Mouse (Mus musculus) ovary, postnatal 10 days (tissue): ENCODE data around the gene Atxn1.

Experiments
- DNase-seq: peaks from one replicate; pipeline ENCODE4 v3.0.0; 2022; ENCODE audit warnings: low spot score

Atxn1 gene

DNA sequence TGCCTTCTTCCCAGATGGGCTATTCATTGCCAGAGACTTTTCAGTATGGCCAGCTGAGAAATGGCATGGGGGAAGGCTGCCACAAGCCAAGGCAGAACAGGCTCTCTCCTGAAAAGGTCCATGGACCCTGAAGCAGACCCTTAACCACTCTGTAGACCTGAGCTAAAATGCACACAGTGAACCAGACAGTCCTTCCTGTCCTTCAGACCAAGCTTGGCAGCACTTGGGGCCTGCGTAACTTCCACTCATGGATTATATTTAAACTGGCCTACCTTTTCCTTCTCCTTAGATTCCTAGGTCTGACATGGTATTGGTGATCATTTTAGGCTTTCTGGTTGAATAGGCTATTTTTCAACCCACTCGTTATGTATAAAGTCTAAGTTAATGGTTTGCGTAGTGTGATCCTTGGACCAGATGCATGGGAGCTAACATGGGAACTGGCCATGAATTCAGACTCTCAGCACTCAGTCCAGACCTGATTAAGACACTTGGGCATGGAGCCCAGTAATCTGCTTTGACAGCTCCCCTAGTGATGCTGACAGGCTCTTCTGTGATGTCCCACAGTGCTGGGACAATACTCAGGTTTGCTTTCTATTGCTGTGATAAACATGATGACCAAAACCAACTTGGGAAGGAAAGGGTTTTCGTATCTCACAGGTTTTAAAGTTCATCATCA is 341.8 kb downstream of the Atxn1 start:
- DNase-seq, result no peak

DNA sequence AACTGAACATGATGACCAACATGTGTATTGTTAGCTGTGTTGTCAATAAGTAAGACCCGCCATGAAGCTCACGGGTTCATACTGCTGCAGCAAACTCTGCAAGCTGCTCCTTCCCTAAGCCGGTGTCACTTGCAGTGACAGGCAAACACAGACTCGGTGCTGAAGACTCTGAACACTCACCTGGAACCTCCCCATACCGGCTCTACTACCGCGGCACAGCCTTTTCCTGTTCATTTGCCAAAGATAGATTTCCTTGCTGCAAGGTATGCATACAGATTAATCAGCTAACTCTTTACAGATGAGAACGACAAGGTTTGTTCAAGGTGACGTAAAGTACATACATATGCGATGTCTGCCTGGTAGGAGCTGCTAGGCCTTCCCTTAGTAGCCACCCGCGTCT is 344.1 kb downstream of the Atxn1 start:
- no peak for DNase-seq

DNA sequence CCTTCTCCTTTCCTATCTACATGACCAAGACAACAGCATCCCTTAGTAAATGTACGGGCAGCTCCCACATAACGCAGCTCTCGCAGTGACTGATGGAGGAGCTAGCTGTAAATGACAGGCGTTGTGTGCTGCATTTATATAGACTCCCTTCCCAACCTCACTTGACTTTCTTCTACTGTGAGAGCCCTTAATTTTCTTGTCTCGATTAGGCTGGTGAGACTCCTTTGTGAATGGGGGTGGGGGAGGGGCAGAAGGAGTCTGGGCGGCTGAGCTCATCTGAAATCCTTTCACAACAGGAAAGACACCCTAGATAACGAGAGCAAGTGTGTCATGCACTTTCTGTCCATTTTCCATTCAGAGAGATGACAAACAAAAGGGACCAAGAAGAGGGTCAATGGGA is 344.5 kb downstream of the Atxn1 start:
- DNase-seq, result no peak

DNA sequence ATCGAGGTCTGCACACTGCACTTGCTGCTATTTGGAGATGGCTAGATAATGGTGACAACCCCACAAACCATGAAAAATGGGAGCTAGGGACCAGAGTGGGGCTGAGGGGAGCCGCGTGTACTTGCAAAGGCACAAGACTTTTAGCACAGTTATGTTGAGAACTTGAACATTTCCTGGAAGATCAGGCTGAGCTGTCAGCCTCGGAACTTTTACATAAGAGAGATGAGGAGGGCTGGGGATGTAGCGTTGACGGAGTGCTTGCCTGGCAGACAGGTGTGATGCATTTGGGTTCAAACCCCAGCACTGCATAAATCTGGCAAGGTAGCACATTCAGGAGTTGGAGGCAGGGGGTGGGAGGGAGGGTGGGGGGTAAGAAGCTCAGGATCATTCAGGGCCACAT is 346.8 kb downstream of the Atxn1 start:
- DNase-seq, result no peak

DNA sequence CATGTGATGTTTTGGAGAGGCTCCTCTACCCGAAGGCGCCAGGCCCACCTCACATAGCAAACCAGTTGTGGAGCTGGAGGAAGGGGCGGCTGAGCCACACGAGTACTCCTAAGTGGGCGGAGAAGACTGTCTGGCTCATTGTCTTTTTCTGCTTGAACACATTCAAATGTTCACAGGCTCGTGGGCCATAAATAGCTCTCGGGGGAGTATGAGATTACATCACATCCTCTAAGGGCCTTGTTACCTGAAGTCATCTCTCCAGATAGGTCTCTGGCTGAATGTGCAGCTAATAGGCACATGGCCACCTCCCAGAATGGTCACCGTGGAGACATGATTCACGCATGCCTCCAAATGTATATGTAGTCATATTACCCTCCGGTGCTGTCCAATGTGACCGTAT is 350.0 kb downstream of the Atxn1 start:
- no peak for DNase-seq

DNA sequence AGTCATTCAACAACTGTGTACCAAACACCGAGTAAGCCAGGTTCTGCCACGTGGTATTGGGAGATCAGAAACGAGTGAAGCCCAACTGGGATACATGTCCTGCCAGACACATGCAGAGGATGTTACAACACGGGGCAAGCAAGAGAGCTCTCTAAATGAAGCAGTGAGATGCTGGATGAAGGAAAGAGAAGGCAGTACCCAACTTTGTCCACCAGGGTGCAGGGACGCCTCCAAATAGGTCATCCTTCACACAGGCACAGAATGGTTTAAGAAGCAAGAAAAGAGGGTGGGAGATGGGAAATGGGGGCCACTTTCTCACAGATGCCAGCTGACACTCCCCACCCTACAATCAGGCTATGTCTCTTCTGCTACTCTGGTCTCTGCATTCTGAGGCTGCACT is 351.5 kb downstream of the Atxn1 start:
- no peak for DNase-seq

DNA sequence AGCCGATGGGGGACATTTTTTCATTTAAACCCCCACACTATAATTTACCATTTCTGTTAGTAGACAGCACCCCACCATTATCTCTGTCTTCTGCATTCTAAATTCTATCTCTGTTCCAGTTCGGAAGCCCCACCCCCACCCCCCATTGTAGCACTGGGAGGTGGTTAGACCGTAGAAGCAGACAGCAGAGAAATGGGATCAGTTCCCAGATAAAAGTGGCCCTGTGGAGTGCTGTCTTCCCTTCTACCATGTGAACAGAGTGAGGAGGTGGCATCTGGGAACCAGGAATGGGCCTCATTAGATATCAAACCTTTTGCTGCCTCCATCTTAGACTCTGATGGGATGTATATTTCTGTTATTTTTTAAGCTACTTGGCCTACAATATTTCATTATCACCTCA is 353.3 kb downstream of the Atxn1 start:
- no peak for DNase-seq

DNA sequence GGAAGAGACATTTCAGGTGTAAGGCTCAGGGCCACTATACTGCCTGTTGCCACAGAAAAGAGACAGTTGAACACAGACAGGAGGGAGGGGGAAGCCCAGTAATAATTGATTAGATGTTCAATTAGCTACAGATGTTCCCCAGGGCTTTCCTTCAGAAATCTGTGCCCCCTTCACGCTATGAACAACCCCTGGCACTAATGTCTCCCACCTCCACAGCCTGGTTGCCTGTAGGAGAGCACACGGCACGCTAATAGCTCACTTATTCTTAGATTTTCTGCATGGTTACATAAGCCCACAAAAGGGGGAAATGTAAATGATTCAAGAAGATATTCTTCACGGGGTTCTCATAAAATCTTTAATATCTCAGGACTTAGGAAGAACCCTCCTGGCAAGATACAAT is 355.3 kb downstream of the Atxn1 start:
- DNase-seq, result no peak

DNA sequence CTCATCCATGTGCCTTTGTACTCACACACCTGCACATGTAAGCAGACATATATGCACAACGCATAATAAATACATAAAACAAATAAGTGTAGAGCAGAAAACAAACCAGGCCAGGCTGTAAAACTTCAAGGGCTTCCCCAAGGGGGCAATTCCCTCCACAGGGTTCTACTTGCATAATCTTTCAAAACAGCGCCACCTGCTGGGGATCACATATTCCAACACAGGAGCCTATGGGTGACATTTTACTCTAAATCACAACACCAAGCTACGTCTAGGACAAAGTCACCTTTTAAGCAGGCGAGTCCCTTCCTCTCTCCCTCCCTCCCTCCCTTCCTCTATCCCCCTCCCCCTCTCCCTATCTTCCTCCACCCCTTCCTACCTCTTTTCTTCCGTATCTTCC is 356.2 kb downstream of the Atxn1 start:
- DNase-seq, result no peak

DNA sequence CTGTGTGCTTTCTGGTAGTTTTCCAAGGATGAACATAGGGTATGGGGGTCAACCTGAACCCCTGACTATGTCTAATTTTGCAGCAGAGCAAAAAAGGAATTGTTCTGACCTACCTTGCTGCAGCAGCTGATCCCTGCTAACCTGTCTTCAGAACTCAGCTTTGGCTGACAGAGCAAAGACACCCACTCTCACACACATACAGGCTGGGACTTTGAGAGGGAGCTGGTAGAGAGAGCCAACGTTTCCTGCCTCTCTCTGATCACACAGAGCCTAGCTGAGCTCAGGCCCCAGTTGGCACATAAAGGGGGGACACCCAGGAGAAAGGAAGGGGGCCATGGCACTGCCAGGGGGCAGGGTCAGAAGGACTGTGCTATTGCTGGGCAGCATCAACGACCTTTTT is 356.9 kb downstream of the Atxn1 start:
- no peak for DNase-seq

DNA sequence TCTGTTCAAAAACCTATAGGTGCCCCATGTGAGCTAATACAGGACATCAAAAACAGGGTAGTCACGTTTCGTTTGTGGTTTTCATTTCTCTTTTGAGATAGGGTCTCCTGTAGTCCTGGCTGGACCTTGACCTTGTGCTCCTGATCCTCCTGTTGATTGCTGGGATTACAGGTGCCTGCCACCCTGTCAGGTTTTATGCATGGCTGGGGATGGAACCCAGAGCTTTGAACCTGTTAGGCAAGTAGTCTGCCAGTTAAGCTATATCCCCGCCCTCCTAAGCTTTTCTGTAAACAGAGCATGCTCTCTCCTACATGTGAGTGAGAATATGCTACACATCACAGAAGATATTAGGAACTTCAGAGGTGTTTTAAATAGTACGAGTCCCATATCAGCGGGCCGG is 361.2 kb downstream of the Atxn1 start:
- no peak for DNase-seq

DNA sequence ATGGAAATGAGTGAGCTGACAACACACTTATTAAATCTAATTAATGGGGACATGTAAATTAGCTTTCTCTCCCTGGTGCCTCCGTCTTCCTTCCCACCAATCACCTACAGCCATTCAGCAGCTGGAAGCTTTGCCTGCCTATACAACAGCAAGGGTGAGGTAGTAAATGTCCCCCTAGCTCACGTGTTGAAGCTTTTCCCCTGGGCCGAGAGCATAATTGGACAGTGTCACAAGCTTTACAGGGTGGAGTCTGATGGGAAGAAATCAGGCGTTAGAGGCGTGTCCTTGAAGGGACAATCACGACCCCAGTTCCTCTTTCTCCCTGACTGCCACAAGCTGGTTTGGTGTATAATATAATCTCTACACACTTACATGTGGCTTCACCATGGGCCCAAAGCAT is 364.4 kb downstream of the Atxn1 start:
- no peak for DNase-seq

DNA sequence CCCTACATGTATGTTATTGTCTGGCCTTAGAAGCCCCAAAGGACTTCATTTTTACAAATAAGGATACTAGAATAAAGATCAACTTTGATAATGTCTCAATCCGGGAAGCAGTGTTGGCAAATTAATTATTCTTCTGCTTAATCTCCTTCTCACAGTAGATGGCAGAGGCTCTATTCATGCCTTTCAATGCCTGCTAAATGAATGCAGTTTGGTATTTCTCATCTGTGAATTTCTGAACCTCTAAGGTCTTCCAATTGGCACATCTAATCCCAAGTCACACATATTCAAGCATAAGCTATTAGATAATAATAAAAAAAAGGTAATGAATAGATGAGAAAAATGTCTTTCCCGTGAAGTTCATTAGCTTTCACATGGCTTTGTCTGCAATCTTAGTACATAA is 365.0 kb downstream of the Atxn1 start:
- no peak for DNase-seq

DNA sequence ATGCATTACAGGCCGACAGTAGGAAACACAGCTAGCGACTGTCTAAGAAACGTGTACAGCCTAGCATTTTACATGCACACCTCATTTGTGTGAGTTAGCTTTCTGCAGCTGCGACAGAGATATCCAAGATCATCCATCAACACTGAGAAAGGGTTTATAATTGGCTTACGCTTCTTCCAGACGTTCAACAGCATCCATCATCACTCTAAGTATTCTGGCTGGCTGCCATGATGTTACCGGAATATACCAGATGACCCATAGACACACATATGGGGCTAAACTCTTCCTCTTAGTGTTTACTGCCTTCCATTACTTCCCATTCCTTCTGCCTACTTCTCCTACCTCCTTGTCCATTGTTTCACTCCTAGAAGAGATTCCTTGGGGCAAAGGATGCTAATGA is 369.4 kb downstream of the Atxn1 start:
- DNase-seq, result no peak

DNA sequence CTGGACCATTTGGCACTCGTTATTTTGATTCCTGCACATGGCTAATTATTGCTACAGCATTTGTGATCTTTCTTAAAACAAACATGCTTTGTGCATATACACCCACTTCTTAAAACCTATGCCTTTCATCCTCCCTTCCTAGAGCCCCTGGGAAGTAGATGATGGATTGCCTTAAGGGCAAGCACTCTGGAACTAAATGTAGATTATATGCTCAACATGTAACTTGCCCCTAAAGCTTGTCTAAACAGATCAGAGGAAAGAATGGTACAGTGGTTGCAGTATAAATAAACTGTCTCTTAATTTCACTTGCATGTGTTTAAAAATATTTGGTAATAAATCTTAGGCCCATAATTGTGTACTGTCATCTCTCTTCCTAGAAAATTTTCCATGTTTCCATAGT is 370.9 kb downstream of the Atxn1 start:
- no peak for DNase-seq

DNA sequence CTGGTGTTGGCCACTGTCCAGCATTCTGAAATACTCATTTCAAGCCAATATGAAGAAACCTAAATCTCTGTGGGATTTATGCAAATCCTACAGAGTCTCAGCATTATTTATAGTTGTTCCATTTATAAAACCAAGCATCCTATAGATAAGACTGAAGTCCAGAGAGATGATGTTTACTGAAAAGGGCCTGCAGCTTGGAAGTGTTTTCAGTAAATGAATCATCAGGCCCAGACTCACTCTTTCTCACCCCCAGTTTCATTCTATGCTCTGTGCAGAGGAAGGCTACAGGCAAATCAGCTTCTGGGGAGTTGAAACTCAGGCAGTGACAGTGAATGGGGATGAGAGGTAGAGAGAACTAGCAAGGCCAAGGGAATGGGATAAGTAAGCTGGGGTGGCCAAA is 373.9 kb downstream of the Atxn1 start:
- no peak for DNase-seq

DNA sequence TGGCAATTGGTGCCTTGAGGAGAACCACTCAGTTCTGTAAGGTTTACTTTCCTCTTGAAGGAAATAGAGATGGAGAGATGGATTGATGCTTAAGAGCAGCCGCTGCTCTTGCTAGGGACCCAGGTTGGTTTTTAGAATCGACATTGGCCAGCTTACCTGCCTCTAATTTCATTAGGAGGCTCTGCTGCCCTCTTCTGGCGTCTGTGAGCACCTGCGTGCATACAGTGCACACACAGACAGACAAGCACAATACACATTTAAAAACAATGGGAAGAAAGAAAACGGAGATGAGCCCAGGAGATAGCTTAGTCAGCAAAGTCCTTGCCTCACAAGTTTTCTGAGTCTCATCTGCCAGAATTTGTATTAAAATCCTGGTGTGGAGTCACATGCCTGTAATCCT is 381.7 kb downstream of the Atxn1 start:
- no peak for DNase-seq

DNA sequence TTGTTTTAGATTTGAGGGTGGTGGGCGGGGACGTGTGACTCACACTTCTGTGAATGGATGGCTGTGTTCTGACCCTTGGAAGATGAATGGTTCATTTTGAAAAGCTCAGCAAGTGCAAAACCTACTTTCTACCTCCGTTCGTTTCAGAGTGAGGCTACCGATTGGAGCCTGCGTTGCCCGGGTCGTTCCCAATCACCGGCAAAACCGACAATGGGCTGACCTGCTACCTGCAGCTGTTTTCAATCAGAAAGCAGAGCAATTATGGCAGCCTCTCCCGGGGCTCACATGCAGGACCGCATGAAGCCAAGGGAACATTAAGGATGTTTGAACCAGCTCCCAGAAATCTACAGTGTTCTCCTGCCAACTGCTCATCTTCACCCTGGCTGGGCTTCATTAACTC is 382.5 kb downstream of the Atxn1 start:
- DNase-seq, result no peak

DNA sequence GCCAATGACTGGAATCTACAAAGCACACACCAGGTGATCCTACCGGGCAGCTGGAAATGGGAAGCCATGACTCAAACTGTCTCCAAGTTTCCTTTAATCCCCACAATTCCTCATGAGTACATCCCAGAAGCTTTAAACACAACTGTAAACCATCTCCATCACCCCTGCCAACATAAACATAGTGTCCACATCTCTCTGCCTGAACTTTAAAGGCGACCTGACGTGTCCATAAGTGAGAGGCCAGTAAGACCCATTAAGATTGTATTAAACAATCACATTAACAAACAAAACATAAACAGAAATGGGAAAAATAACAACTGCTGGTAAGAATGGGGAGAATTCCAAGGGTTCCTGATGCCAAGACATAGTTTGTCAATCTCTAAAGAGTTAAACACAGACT is 385.1 kb downstream of the Atxn1 start:
- DNase-seq, result no peak

DNA sequence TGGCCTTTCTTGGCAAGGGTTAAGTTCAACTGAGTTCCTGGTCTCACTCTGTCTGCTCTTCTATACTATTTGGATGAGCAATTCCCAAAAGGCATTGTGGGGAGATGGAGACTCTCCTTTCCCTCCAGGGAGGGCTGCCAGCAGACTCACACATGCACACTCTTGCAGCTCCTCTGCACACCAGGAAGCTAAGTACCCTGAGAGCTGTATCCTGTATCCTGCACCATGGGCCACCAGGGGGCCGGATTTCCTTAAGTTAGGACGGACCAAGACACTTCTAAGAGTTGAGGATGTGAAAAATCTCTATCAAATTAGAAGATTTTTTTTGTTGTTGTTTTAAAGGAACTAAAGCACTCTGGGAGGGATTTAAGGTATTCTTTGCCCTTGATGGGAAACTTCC is 387.0 kb downstream of the Atxn1 start:
- no peak for DNase-seq

DNA sequence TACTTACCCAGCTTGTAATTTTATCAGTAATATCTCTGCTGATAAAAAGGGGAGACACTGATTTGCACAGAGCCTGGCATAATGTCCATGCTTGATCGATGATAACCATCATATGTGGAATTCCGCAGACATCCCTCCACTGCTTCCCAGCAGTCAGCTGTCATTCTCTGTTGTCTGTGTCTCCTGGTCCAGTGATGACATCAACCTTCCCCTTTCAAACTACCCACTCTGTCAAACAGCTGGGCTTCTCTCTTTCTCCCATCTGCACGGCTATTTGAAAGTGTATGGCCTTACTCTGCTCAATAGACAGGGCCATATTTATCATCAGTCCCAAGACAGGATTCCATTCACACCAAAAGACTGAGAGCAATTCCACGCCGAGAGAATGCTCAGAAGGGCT is 387.4 kb downstream of the Atxn1 start:
- DNase-seq, result no peak

DNA sequence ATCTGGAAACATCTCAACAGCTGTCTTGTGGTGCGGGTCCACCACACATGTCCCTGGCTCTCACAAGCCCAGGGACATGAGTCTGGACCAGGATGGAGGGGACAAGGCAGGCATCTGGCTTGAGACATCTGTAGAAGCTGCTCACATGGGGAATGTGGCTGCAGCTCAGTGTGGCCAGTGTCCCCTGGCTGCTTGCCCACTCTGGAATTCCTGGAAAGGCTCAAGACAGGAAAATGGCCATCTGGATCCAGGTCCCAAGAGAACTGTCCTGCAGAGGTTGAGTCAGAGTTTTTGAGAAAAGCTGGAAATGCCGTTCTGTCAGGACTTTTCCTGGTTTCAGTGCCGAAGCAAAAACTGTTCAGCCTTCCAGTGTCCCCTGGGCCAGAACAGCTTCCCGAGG is 388.6 kb downstream of the Atxn1 start:
- peak; percentile 51 for DNase-seq

DNA sequence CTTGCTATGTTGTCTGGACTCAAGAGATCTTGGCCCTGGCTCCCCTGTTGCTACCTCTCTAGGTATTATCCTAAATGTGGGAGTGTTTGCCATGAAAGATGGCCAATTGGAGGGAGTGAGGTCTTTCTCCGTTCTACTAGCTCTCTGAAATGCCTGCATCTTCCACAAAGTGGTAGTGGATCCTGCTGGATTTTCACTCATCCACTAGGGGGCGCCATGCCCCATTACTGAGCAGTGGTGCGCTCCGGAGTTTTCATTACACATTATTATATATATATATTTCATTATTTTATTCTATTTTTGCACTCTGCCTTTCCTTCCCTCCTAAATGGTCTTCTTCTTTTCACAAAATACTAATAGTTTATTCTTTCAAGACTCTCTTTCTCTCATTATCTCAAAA is 392.0 kb downstream of the Atxn1 start:
- no peak for DNase-seq

DNA sequence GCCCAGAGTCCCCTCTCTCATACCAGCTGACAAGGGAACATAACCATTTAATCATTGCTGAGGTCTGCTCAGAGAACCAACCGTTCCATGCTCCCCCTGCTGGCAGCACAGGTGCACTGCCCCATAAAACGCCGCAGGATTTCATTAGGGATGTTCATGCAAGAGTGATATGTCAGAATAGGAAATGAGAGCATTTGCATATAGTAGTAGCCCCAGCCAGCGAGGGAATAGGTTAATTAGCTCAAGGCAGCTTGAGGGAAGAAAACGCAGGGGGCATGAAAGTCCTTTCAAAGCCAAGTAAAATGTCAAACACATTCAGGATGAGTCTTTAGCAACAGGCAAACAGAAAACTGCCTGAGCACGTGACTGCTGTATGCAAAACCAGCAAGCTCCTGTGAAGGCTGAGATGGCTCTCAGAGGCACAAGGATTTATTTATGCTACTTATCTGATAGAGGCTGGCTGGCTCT is 393.0 kb downstream of the Atxn1 start:
- peak; percentile 62 for DNase-seq

DNA sequence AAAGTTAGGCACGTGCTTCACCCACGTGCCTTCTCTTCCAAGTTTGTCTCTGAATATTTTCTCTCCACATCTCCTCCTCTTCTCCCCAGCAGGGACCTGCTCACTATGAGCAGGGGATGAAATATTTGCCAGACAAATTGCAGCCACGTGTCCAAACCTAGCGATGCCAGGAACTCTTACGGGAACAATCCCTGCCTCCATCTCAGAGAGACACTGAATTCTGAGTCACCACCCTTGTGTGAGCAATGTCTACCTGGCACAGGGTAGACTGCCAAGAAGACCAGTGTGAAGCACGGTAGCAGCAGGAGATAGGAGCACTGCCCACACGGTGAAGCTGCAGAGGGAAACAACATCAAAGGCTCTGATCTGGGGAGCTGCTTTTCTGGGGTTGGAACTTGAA is 394.9 kb downstream of the Atxn1 start:
- no peak for DNase-seq
